In the genomic region with DNA sequence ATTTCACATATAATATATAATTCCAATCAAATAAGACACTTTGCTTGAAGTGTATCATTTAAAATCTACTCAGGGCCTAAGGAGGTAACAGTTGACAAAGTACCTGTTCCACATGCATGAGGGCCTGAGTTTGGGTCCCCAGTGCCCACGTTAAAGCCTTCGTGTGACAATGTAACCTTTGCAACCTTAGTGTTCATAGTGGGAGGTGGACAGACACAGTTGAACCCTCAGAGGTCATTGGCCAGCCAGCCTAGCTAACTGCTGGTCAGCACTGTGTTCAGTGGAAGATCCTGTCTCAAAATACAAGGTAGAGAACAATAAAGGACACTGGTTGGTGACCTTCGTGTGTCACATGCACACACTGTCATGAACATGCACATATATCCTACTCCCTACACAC, we compare ENCODE assay signal across 24 mouse cellular contexts. TPM values are rescaled to one million over a fixed set of nuclear protein-coding genes. Genes with fewer than 3 reads are reported as not detected.
"Had no signal": no experiment of that assay in that cellular context is flagged by ENCODE, and none has a peak within 500 bp of the region (broad histone marks: within the 10 kb centered on the region; RNA-seq: fewer than 3 reads in every experiment).

No protein-coding gene starts in this region.

- H3K9ac ChIP-seq: neural tube, embryonic 13.5 days; neural tube, embryonic 15.5 days; stomach, embryonic 15.5 days had no signal

- H3K27ac ChIP-seq: neural tube, embryonic 13.5 days; neural tube, embryonic 15.5 days; stomach, embryonic 15.5 days; stomach, postnatal 0 days had no signal

- H3K27me3 ChIP-seq: neural tube, embryonic 13.5 days; neural tube, embryonic 15.5 days; stomach, embryonic 15.5 days had no signal

- H3K4me3 ChIP-seq: neural tube, embryonic 13.5 days; neural tube, embryonic 15.5 days; stomach, embryonic 15.5 days had no signal

- H3K9me3 ChIP-seq: neural tube, embryonic 15.5 days; stomach, embryonic 15.5 days had no signal

- DNase-seq: retina, postnatal 1 day; right cerebral cortex, adult 18-20 months; right cerebral cortex, postnatal 14 days; right cerebral cortex, postnatal 25 days; right cerebral cortex, postnatal 4 days; spleen, adult 18-20 months; thymus, adult 18-20 months; thymus, adult 2 months; thymus, postnatal 14 days; thymus, postnatal 25 days; thymus, postnatal 36 days; thymus, postnatal 4 days had no signal

- H3K36me3 ChIP-seq: neural tube, embryonic 13.5 days; neural tube, embryonic 15.5 days; stomach, embryonic 15.5 days had no signal

- H3K4me1 ChIP-seq: neural tube, embryonic 13.5 days; neural tube, embryonic 15.5 days; stomach, embryonic 15.5 days had no signal

- H3K4me2 ChIP-seq: neural tube, embryonic 13.5 days; neural tube, embryonic 15.5 days; stomach, embryonic 15.5 days had no signal

RNA-seq across cellular contexts. Expression of a gene that starts 4.2 kb away (rescaled TPM):
- total RNA-seq: neutrophil, adult 5-6 weeks had no signal
- polyA plus RNA-seq: neural tube, embryonic 13.5 days; neural tube, embryonic 14.5 days; neural tube, embryonic 15.5 days; small intestine, adult 2 months; spleen, adult 2 months; stomach, embryonic 14.5 days; stomach, embryonic 16.5 days; stomach, postnatal 0 days; testis, adult 2 months; thymus, adult 2 months; thymus, postnatal 0 days had no signal
